Mouse (Mus musculus): Measurements from ENCODE around the gene Cd164l2.

Gene Cd164l2

GRCm38 (mm10) chr4:133257798-133258408, 46.0 kb downstream of the Cd164l2 start:
- DNase-seq = no peak

GRCm38 (mm10) chr4:133261641-133262374, 49.9 kb downstream of the Cd164l2 start:
- DNase-seq = no peak

- no peak for DNase-seq
These were observed 50.4 kb downstream of the Cd164l2 start for GRCm38 (mm10) chr4:133262375-133262765.

GRCm38 (mm10) chr4:133262882-133263281, 51.0 kb downstream of the Cd164l2 start, which contains the start of gene Sytl1:
TSS of gene Sytl1 (minus strand) at chr4:133263113.
- DNase-seq = no peak

GRCm38 (mm10) chr4:133263756-133264155, 51.8 kb downstream of the Cd164l2 start:
- no peak for DNase-seq

- DNase-seq = no peak
These were observed 52.6 kb downstream of the Cd164l2 start for GRCm38 (mm10) chr4:133264559-133264958.

- no peak for DNase-seq
These were observed 53.4 kb downstream of the Cd164l2 start for GRCm38 (mm10) chr4:133265297-133265696.

GRCm38 (mm10) chr4:133265759-133266158, 53.8 kb downstream of the Cd164l2 start:
- DNase-seq = no peak

- no peak for DNase-seq
These were observed 54.4 kb downstream of the Cd164l2 start for GRCm38 (mm10) chr4:133266248-133266880.

- no peak for DNase-seq
These were observed 57.0 kb downstream of the Cd164l2 start for GRCm38 (mm10) chr4:133268931-133269330.

GRCm38 (mm10) chr4:133269596-133269995, 57.7 kb downstream of the Cd164l2 start:
- DNase-seq = no peak

- DNase-seq = no peak
These were observed 59.0 kb downstream of the Cd164l2 start for GRCm38 (mm10) chr4:133270929-133271328.

All from cerebellum, postnatal 36 days (tissue).